Mouse (Mus musculus) midbrain, postnatal 0 days (tissue): ENCODE data around the gene Adgb. TPM values are rescaled to one million over a fixed set of nuclear protein-coding genes. Genes with fewer than 3 reads are reported as not detected.
"Not testable (repeated sequence)": the region's sequence is repeated elsewhere in the genome, so short reads cannot be mapped to it uniquely, and the experiment has no call there.

Experiments used
- ATAC-seq: fragments of 200-750 bp; cut with Nextera tagmentation; 2 replicates; pipeline ENCODE4 v1.8.0; 2017; ENCODE audit warnings: moderate number of reproducible peaks, mild to moderate bottlenecking, moderate TSS enrichment, moderate library complexity; ENCODE audit not compliant: low FRiP score
- DNase-seq: peaks from one replicate; pipeline ENCODE4 v3.0.0-alpha.2; 2015; ENCODE audit warnings: low spot score
- H3K27ac ChIP-seq: fragments of 300-500 bp; sonication (generic); 2 replicates; pipeline ENCODE4 v1.5.1; 2014; ENCODE audit warnings: low read depth, mild to moderate bottlenecking, low read length, mixed read lengths
- H3K27me3 ChIP-seq: fragments of 300-500 bp; sonication (generic); 2 replicates; pipeline ENCODE4 v1.6.1; 2014; ENCODE audit warnings: low read length, control low read depth, mixed read lengths; ENCODE audit not compliant: insufficient read depth
- H3K36me3 ChIP-seq: fragments of 300-500 bp; sonication (generic); 2 replicates; pipeline ENCODE4 v1.6.1; 2014; ENCODE audit warnings: low read length, control low read depth, mixed read lengths; ENCODE audit not compliant: insufficient read depth
- H3K4me1 ChIP-seq: fragments of 300-500 bp; sonication (generic); 2 replicates; pipeline ENCODE4 v1.6.1; 2014; ENCODE audit warnings: mild to moderate bottlenecking, control low read depth, antibody characterized with exemption, low read length, mixed read lengths; ENCODE audit not compliant: insufficient read depth
- H3K4me2 ChIP-seq: fragments of 300-500 bp; sonication (generic); 2 replicates; pipeline ENCODE4 v1.6.1; 2014; ENCODE audit warnings: low read depth, mild to moderate bottlenecking, low read length, mixed read lengths; ENCODE audit not compliant: poor library complexity, severe bottlenecking
- H3K4me3 ChIP-seq: fragments of 300-500 bp; sonication (generic); 2 replicates; pipeline ENCODE4 v1.5.1; 2014; ENCODE audit warnings: low read depth, mild to moderate bottlenecking, low read length, moderate library complexity
- H3K9ac ChIP-seq: fragments of 300-500 bp; sonication (generic); replicated peaks from 2 replicates; pipeline ENCODE4 v1.6.1; 2014; ENCODE audit warnings: mild to moderate bottlenecking, low read length, moderate library complexity, mixed read lengths; ENCODE audit not compliant: poor library complexity, severe bottlenecking
- H3K9me3 ChIP-seq: fragments of 300-500 bp; sonication (generic); 2 replicates; pipeline ENCODE4 v1.6.1; 2016; ENCODE audit warnings: low read length, control low read depth
- CTCF ChIP-seq: IDR thresholded peaks from 2 replicates; pipeline ENCODE4 v1.5.1; 2016; ENCODE audit warnings: antibody characterized with exemption, mild to moderate bottlenecking
- WGBS: fragments of 180-500 bp; shearing (Covaris S2); extraction: QIAGEN DNeasy Blood & Tissue Kit; methylation state at CpG from one replicate; pipeline ENCODE4 v1.1.7; 2014; 5-methylcytosine and 5-hydroxymethylcytosine counted together
- polyA plus RNA-seq: library from polyadenylated mRNA; unstranded; fragments of >200 nt; fragmentation: Nextera tagmentation; extraction: Ambion mirVana; gene quantifications from 2 replicates; pipeline ENCODE4 v1.2.1, GENCODE M21; 2015
- total RNA-seq: library from RNA; depleted of rRNA; stranded (reverse); fragments of >200 nt; gene quantifications from 2 replicates; pipeline ENCODE4 v1.2.3, GENCODE M21; 2014; rRNA removed

Gene Adgb
- total RNA-seq, result 0.33 TPM in 2 replicates
- polyA plus RNA-seq, result 0.28 and 0.36 TPM in 2 replicates

- peaks cover 4% of the 10 kb centered on the region; the same call in 1 of the 2 replicates for H3K4me1 ChIP-seq
- WGBS, result 6% methylated on average over 22 of the region's 22 CpGs
- H3K36me3 ChIP-seq, result no peaks in the 10 kb centered on the region
- no peaks in the 10 kb centered on the region for H3K27me3 ChIP-seq
- TF ChIP-seq CTCF, result no peak
- no peak within 1 kb of the TSS; the same call in 1 of the 2 replicates for H3K27ac ChIP-seq
- H3K4me2 ChIP-seq, result peak within 1 kb of the TSS; percentile 49
- 0 out of 2 replicates have a peak within 1 kb of the TSS, but pooled peaks have one; percentile 24 for H3K9ac ChIP-seq
- H3K9me3 ChIP-seq, result no peaks in the 10 kb centered on the region
- ATAC-seq (peak; percentile 89), DNase-seq (peak; percentile 82)
- H3K4me3 ChIP-seq, result peak within 1 kb of the TSS; percentile 26
Measured at GRCm38 (mm10) chr10:10471961-10472610, at the start of gene Adgb. Gene Adgb, minus strand, starts transcription at chr10:10472326.

DNA sequence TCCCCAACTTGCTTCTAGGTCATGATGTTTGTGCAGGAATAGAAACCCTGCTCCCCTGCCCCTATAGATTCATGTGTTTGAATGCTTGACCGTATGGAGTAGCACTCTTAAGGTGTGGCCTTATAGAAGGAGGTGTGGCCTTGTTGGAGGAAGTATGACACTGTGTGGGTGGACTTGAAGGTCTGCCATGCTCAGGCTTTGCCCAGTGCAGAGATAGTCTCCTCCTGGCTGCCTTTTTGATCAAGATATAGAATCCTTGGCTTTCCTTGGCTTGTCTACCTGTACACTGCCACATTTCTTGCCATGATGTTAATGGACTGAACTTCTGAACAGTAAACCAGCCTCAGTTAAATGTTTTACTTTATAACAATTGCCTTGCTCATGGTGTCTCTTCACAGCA, 8.0 kb upstream of the Adgb start:
- WGBS, result 76% methylated on average over 1 of the region's 1 CpGs
- H3K9me3 ChIP-seq, result no peaks in the 10 kb centered on the region
- H3K4me2 ChIP-seq, result no peak overlapping the region
- TF ChIP-seq CTCF, result no peak
- no peaks in the 10 kb centered on the region for H3K36me3 ChIP-seq
- H3K4me1 ChIP-seq, result no peaks in the 10 kb centered on the region
- no peak overlapping the region for H3K9ac ChIP-seq
- DNase-seq, result no peak
- ATAC-seq, result no peak
- H3K27ac ChIP-seq, result no peak overlapping the region
- H3K4me3 ChIP-seq, result no peak overlapping the region
- H3K27me3 ChIP-seq, result no peaks in the 10 kb centered on the region

DNA sequence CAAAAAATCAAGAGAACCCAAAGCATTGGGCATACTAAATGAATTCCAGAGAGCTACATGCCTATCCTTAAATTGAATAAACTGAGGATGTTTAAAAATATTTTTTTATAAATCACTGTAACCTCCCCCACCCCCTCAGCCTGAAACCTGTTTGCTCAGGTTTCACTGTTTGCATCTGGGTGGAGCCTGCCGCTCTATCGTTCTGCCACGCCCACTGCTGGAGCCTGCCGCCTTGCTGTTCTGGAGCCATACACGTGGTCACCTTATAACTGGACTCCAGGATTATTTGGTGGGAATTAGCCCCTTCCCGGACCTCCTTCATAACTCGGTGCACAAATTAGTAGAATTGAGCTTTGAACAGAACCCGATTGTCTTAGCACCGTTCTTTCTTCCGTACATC, 5.3 kb upstream of the Adgb start:
- not testable (repeated sequence) for H3K36me3 ChIP-seq, H3K27me3 ChIP-seq, ATAC-seq, H3K9ac ChIP-seq, H3K4me2 ChIP-seq, DNase-seq, H3K27ac ChIP-seq, H3K4me3 ChIP-seq, H3K4me1 ChIP-seq, H3K9me3 ChIP-seq
- 70% methylated on average over 10 of the region's 10 CpGs for WGBS

DNA sequence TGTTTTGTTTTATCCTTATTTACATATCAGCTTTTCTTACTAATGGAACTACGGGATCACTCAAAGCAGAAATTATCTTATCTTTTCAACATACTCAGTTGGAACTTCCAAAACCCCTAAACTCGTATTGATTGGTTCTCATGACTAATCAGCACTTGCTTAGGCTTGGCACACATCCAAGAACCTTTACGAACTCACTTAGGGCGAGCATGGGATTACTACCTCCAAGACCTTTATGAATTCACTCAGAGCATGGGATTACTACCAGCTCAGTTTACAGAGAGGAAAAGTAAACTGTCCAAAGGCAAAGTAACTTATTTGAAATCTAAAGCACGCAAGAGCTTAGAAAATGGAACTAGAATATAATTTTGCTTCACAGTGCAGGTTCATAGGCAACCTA, 4.8 kb upstream of the Adgb start:
- Histone ChIP-seq H3K27ac (no peak overlapping the region), H3K36me3 (no peaks in the 10 kb centered on the region), H3K27me3 (no peaks in the 10 kb centered on the region), H3K4me2 (no peak overlapping the region), H3K4me3 (no peak overlapping the region), H3K9me3 (no peaks in the 10 kb centered on the region), H3K9ac (no peak overlapping the region), H3K4me1 (peaks cover 4% of the 10 kb centered on the region; the same call in 1 of the 2 replicates)
- no peak for ATAC-seq
- 58% methylated on average over 5 of the region's 5 CpGs for WGBS
- no peak for TF ChIP-seq CTCF
- DNase-seq, result no peak

DNA sequence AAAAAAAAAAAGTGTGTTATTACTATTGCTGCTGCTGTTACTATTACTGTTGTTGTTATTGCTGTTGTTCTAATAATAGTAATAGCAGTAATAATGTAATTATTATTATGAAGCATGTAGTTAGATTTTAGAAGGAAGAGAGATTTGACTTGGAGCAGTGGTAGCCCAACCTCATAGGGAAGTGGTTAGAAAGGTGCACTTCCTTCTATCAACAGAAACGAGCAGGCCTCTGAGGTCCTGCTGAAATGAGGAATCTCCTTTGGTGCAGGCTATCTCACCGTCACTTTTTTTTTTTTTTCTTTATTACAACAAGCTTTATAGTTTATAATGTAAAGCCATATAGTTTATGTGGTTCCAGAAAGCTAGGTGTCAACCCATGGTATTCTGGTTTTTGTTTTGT, 4.4 kb upstream of the Adgb start:
- H3K4me2 ChIP-seq, result no peak overlapping the region
- H3K9ac ChIP-seq, result no peak overlapping the region
- no peak overlapping the region for H3K27ac ChIP-seq
- no peak for TF ChIP-seq CTCF
- no peaks in the 10 kb centered on the region for H3K36me3 ChIP-seq
- no peaks in the 10 kb centered on the region for H3K27me3 ChIP-seq
- H3K9me3 ChIP-seq, result no peaks in the 10 kb centered on the region
- DNase-seq, result no peak
- no peak for ATAC-seq
- no peak overlapping the region for H3K4me3 ChIP-seq
- H3K4me1 ChIP-seq, result peaks cover 4% of the 10 kb centered on the region; the same call in 1 of the 2 replicates
- WGBS, result 81% methylated on average over 2 of the region's 2 CpGs

GRCm38 (mm10) chr10:10468699-10469547, 3.2 kb downstream of the Adgb start:
- H3K27me3 ChIP-seq, result no peaks in the 10 kb centered on the region
- no peaks in the 10 kb centered on the region for H3K9me3 ChIP-seq
- DNase-seq, result peak; percentile 10
- H3K4me3 ChIP-seq, result no peak overlapping the region
- no peak overlapping the region for H3K4me2 ChIP-seq
- H3K4me1 ChIP-seq, result peaks cover 4% of the 10 kb centered on the region; the same call in 1 of the 2 replicates
- ATAC-seq, result no peak
- TF ChIP-seq CTCF, result no peak
- no peaks in the 10 kb centered on the region for H3K36me3 ChIP-seq
- H3K9ac ChIP-seq, result no peak overlapping the region
- no peak overlapping the region for H3K27ac ChIP-seq
- 65% methylated on average over 6 of the region's 6 CpGs for WGBS
